Mouse (Mus musculus) 416B (cell line): ENCODE measurements around the gene Usb1.
A peak's percentile ranks its signal among the peaks of the same experiment; 100 is the strongest.

Experiments used
- DNase-seq: peaks from one replicate; pipeline ENCODE4 v3.0.0; 2011; ENCODE audit warnings: low read depth

Usb1 gene

GRCm38 (mm10) chr8:95336363-95336762 is 4.3 kb downstream of the Usb1 start:
- DNase-seq, result no peak

- no peak for DNase-seq
Observed at GRCm38 (mm10) chr8:95341721-95342120, 9.6 kb downstream of the Usb1 start.

- no peak for DNase-seq
Observed at GRCm38 (mm10) chr8:95344668-95345067, 12.6 kb downstream of the Usb1 start.

GRCm38 (mm10) chr8:95346643-95347545 is 14.8 kb downstream of the Usb1 start:
- peak; percentile 67 for DNase-seq

GRCm38 (mm10) chr8:95348356-95348755 is 16.3 kb downstream of the Usb1 start:
- DNase-seq, result peak; percentile 26

- DNase-seq, result peak; percentile 53
Observed at GRCm38 (mm10) chr8:95348811-95349630, 16.9 kb downstream of the Usb1 start.

- no peak for DNase-seq
Observed at GRCm38 (mm10) chr8:95351461-95351860, 19.4 kb downstream of the Usb1 start.

- DNase-seq, result no peak
Observed at GRCm38 (mm10) chr8:95352151-95352870, 20.2 kb downstream of the Usb1 start, which contains the start of gene Mmp15. Gene Mmp15 (plus strand): TSS chr8:95352268.

- DNase-seq, result no peak
Observed at GRCm38 (mm10) chr8:95352871-95353866, 21.1 kb downstream of the Usb1 start.

- DNase-seq, result no peak
Observed at GRCm38 (mm10) chr8:95354606-95355005, 22.5 kb downstream of the Usb1 start.

- DNase-seq, result no peak
Observed at GRCm38 (mm10) chr8:95358550-95359411, 26.7 kb downstream of the Usb1 start.

GRCm38 (mm10) chr8:95360181-95361015 is 28.3 kb downstream of the Usb1 start:
- DNase-seq, result no peak

GRCm38 (mm10) chr8:95361016-95361341 is 28.9 kb downstream of the Usb1 start:
- no peak for DNase-seq

- peak; percentile 10 for DNase-seq
Observed at GRCm38 (mm10) chr8:95362272-95362671, 30.2 kb downstream of the Usb1 start.

GRCm38 (mm10) chr8:95363849-95364248 is 31.8 kb downstream of the Usb1 start:
- peak; percentile 10 for DNase-seq

GRCm38 (mm10) chr8:95369581-95370326 is 37.7 kb downstream of the Usb1 start:
- DNase-seq, result no peak

- no peak for DNase-seq
Observed at GRCm38 (mm10) chr8:95373389-95374002, 41.4 kb downstream of the Usb1 start.

GRCm38 (mm10) chr8:95374429-95374828 is 42.3 kb downstream of the Usb1 start:
- no peak for DNase-seq
